Mouse (Mus musculus) heart, embryonic 13.5 days (tissue): ENCODE results near the gene Anks1b. TPM values are rescaled to one million over a fixed set of nuclear protein-coding genes. Genes with fewer than 3 reads are reported as not detected.

Experiments
- ATAC-seq: fragments of 200-750 bp; cut with Nextera tagmentation; 2 replicates; pipeline ENCODE4 v1.8.0; 2017; ENCODE audit warnings: moderate TSS enrichment; ENCODE audit not compliant: insufficient number of reproducible peaks, low FRiP score, low TSS enrichment; ENCODE audit errors: extremely low read depth
- H3K27ac ChIP-seq: fragments of 300-500 bp; sonication (generic); replicated peaks from 2 replicates; pipeline ENCODE4 v1.5.1; 2015; ENCODE audit warnings: moderate library complexity, mild to moderate bottlenecking, inconsistent platforms
- H3K27me3 ChIP-seq: fragments of 300-500 bp; sonication (generic); replicated peaks from 2 replicates; pipeline ENCODE4 v1.6.1; 2015; ENCODE audit warnings: mild to moderate bottlenecking, inconsistent platforms
- H3K36me3 ChIP-seq: fragments of 300-500 bp; sonication (generic); 2 replicates; pipeline ENCODE4 v1.6.1; 2015; ENCODE audit warnings: mild to moderate bottlenecking, inconsistent platforms
- H3K4me1 ChIP-seq: fragments of 300-500 bp; sonication (generic); 2 replicates; pipeline ENCODE4 v1.6.1; 2015; ENCODE audit warnings: inconsistent platforms
- H3K4me2 ChIP-seq: fragments of 300-500 bp; sonication (generic); 2 replicates; pipeline ENCODE4 v1.6.1; 2015; ENCODE audit warnings: inconsistent platforms, mild to moderate bottlenecking, moderate library complexity
- H3K4me3 ChIP-seq: fragments of 300-500 bp; sonication (generic); 2 replicates; pipeline ENCODE4 v1.5.1; 2015; ENCODE audit warnings: moderate library complexity, mild to moderate bottlenecking, inconsistent platforms
- H3K9ac ChIP-seq: fragments of 300-500 bp; sonication (generic); 2 replicates; pipeline ENCODE4 v1.6.1; 2015; ENCODE audit warnings: inconsistent platforms, mild to moderate bottlenecking, moderate library complexity
- H3K9me3 ChIP-seq: fragments of 300-500 bp; sonication (generic); 2 replicates; pipeline ENCODE4 v1.6.1; 2016; ENCODE audit warnings: inconsistent platforms
- WGBS: fragments of 180-500 bp; shearing (Covaris S2); methylation state at CpG from one replicate; pipeline ENCODE4 v1.1.7; 2015; ENCODE audit warnings: mixed read lengths; 5-methylcytosine and 5-hydroxymethylcytosine counted together
- polyA plus RNA-seq: library from polyadenylated mRNA; unstranded; fragments of >200 nt; fragmentation: Nextera tagmentation; extraction: Ambion mirVana; gene quantifications from 2 replicates; pipeline ENCODE4 v1.2.1, GENCODE M21; 2015

The Anks1b gene
- polyA plus RNA-seq, 1 experiment from 2014 or later = 0.64 TPM

DNA sequence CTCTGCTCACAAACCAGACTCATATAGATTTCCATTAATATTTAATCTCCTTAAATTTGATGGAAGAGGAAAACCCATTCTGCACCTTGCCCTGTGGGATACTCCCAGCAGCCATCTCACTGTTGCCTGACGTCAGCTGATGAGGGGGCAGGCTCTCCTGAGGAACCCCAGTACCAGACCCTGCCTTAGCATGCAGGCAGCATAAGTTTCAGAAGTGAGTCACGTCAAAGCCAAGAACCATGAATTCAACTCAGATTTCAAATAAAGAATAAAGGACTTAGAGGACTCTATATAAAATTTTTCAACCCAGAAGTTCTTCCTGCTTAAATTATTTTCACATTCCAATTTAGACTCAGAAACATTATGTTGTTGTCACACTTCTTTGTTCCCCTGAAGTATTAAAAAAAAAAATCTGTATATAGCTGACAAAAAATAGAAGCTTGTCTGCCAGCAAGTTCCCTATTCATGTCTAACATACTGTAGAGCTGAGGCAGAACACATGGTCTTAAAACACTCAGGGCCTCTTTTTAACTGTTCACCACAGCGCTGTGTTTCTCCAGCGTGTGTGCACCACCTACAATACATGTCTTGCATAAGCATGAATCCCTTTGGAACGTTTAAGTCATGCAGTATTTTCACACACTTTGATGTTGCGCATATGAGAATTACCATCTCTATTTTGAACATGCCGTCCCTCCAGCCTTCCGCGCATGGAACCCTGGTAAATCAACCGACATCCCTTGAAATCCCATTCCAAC is 806.6 kb downstream of the Anks1b start:
- H3K27me3 ChIP-seq = no peaks in the 10 kb centered on the region
- H3K9me3 ChIP-seq = no peaks in the 10 kb centered on the region
- WGBS = 87% methylated on average over 10 of the region's 10 CpGs
- H3K36me3 ChIP-seq = no peaks in the 10 kb centered on the region
- no peak overlapping the region for H3K9ac ChIP-seq
- no peak overlapping the region for H3K4me2 ChIP-seq
- no peak overlapping the region for H3K4me3 ChIP-seq
- no peak overlapping the region for H3K27ac ChIP-seq
- H3K4me1 ChIP-seq = no peaks in the 10 kb centered on the region
- no peak for ATAC-seq

DNA sequence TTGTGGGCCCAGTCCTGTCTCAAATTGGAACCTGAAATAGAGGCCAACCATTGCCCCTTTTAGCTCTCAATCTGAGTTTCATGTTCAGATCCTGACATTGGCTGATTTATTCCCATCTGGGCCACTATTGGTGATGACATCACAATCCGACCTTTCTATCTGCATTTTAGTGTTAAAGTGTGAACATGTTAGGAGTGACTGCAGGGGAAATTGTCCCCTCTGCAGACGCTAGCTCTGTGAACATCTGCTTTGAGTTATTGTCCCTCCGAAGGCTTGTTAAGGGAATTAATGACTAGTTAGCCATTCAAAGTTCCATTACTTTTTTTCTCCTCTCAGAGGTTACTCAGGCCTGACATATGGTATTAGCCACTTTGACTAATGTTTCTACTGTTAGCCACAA is 810.5 kb downstream of the Anks1b start:
- H3K27ac ChIP-seq = no peak overlapping the region
- no peaks in the 10 kb centered on the region for H3K4me1 ChIP-seq
- no peak overlapping the region for H3K4me2 ChIP-seq
- H3K9ac ChIP-seq = no peak overlapping the region
- 47% methylated on average over 3 of the region's 3 CpGs for WGBS
- no peaks in the 10 kb centered on the region for H3K9me3 ChIP-seq
- no peaks in the 10 kb centered on the region for H3K36me3 ChIP-seq
- no peak overlapping the region for H3K4me3 ChIP-seq
- H3K27me3 ChIP-seq = no peaks in the 10 kb centered on the region
- no peak for ATAC-seq

DNA sequence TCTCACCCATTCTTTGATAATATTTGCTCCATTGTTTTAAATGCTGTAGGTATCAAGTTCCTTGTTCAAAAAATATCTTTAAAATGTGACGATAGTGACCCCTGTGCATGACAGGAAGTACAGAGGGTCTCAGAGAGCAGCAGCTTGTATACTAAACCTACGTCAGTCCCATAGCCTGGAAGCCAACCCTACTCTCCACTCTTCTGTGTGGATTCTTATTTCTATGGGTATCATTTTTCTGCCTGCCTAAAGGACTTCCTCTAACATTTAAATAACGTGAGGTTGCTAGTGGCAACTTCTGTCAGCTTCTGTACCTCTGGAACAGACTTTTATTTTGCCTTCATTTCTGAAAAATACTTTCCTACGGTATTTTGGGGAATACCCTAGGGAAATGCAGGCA is 812.1 kb downstream of the Anks1b start:
- no peak for ATAC-seq
- Histone ChIP-seq H3K4me3 (no peak overlapping the region), H3K9me3 (no peaks in the 10 kb centered on the region), H3K4me2 (no peak overlapping the region), H3K36me3 (no peaks in the 10 kb centered on the region), H3K9ac (no peak overlapping the region), H3K27ac (no peak overlapping the region), H3K27me3 (no peaks in the 10 kb centered on the region), H3K4me1 (no peaks in the 10 kb centered on the region)
- WGBS = 60% methylated on average over 4 of the region's 4 CpGs

DNA sequence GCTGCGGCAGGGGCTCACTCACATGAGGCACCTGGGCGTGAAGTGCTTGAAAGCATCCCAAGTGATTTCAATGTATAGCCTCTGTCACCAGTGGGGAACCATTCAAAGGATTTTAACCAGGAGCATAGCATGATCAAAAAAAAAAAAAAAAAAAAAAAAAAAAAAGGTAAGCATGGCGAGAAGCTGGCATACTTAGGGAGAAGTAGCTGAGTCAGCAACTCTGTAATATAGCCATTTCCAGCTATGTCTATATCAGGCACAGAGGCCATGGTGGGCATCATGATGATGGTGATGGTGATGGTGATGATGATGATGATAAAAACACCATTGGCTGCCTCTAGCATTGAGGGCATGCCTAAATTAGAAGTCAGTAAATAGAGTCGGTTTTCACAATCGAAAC is 814.8 kb downstream of the Anks1b start:
- Histone ChIP-seq H3K9ac (no peak overlapping the region), H3K4me2 (no peak overlapping the region), H3K27me3 (no peaks in the 10 kb centered on the region), H3K9me3 (no peaks in the 10 kb centered on the region), H3K4me3 (no peak overlapping the region), H3K27ac (no peak overlapping the region), H3K4me1 (no peaks in the 10 kb centered on the region), H3K36me3 (no peaks in the 10 kb centered on the region)
- no peak for ATAC-seq
- WGBS = 87% methylated on average over 5 of the region's 5 CpGs

DNA sequence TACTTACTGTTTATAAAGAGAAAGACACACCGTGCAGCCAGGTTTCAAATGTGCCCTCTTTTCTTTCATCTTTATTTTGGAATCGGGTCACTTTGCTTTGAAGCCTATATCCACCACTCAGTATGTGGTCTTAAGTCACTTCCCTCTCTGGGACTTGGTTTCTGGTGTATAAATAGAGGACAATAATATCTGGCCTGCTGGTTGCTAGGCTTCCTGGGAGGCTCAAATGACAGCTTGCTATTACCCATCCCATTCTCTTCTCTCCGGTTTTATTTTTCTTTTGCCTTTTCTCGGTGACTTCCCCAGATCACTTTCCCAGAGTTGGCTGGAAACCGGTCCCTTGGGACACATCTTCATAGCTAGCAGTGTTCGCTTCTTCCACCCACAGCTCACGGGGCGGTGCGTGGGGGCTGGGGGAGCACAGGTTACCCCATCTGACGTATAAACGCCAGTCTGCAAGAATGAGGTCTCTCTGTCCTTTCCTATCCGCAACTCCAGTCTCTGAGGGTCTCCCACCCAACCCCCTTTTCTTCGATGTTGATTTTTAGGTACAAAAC is 815.5 kb downstream of the Anks1b start:
- no peaks in the 10 kb centered on the region for H3K9me3 ChIP-seq
- no peaks in the 10 kb centered on the region for H3K27me3 ChIP-seq
- H3K36me3 ChIP-seq = no peaks in the 10 kb centered on the region
- no peaks in the 10 kb centered on the region for H3K4me1 ChIP-seq
- no peak overlapping the region for H3K4me3 ChIP-seq
- no peak overlapping the region for H3K27ac ChIP-seq
- 71% methylated on average over 13 of the region's 13 CpGs for WGBS
- H3K9ac ChIP-seq = no peak overlapping the region
- H3K4me2 ChIP-seq = no peak overlapping the region
- ATAC-seq = no peak

DNA sequence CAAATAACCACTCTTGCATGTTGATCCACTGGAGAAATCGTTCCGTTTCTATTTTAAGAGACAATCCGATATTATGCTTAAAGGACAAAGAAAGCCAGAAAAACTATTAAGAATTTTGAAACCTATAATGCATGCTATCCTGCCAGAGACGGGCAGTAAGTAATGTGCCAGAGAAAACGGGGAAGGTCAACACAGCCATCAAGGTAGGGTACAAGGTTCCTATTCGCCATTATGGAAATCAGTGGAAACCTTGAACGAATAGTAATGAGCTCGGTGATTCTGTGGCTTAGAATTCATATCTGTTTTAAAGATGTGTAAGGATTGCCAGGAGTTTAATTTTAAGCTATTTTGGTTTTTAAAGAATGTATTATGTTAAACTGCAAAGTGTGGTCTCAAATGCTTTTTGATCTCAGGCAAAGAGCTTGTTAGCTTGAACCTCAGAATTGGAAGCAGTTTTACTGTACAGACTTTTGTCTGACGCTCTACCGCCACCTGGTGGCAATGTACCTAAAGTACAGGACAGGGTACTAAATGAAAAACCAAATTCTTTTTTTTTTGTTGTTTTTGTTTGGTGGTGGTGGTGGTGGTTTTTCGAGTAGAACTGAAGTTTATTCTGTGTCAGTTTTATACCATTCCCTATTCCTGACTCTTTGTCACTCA is 816.7 kb downstream of the Anks1b start:
- 55% methylated on average over 11 of the region's 11 CpGs for WGBS
- H3K9me3 ChIP-seq = no peaks in the 10 kb centered on the region
- H3K36me3 ChIP-seq = no peaks in the 10 kb centered on the region

DNA sequence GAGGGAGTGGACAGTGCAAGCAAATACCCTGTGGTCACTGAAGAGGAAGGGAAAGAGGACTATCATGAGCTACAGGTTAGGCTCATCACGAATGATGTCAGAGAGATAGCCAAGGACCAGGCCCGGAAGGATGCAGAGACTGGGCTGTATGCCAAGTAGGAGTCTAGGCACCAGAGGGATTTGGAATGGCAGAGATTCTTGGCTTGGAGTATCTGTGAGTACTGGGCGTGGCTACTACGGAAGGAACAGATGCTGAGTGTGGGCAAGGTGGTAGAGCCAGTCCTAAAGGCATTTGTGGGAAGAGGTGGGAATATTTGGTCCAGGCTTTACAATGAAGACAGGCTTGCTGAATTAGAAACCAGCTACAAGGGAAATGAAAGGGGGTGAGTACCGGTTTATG is 823.4 kb downstream of the Anks1b start:
- no peak overlapping the region for H3K4me3 ChIP-seq
- ATAC-seq = no peak
- H3K27me3 ChIP-seq = no peaks in the 10 kb centered on the region
- H3K36me3 ChIP-seq = no peaks in the 10 kb centered on the region
- WGBS = 66% methylated on average over 5 of the region's 5 CpGs
- H3K4me2 ChIP-seq = no peak overlapping the region
- no peak overlapping the region for H3K9ac ChIP-seq
- H3K9me3 ChIP-seq = no peaks in the 10 kb centered on the region
- H3K4me1 ChIP-seq = peaks cover 5% of the 10 kb centered on the region; the same call in 1 of the 2 replicates
- H3K27ac ChIP-seq = no peak overlapping the region

More for the DNA sequence above, 816.7 kb downstream of the Anks1b start:
- Histone ChIP-seq H3K27me3 (no peaks in the 10 kb centered on the region), H3K4me1 (no peaks in the 10 kb centered on the region), H3K4me2 (no peak overlapping the region), H3K4me3 (no peak overlapping the region), H3K27ac (no peak overlapping the region), H3K9ac (no peak overlapping the region)
- ATAC-seq = no peak

DNA sequence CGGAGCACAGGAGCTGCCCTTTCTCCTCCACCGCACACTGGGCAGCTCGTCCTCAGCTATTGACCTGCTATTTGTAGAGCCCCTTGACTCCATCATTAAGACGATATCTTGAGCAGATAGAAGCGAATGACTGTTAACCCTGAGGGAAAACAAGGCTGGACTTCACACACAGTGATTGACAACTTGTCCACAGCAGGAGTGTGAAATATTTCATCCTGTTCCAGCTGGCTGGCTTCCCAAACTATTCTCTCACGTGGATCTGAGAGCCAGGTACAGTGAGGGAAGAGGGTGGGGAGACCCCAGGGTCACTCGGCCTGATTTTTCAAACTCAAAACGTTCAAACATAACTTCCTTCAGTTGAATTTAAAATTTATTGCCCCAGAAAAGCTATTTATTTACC is 824.1 kb downstream of the Anks1b start:
- 43% methylated on average over 8 of the region's 8 CpGs for whole genome bisulfite sequencing
- no peak for ATAC-seq

DNA sequence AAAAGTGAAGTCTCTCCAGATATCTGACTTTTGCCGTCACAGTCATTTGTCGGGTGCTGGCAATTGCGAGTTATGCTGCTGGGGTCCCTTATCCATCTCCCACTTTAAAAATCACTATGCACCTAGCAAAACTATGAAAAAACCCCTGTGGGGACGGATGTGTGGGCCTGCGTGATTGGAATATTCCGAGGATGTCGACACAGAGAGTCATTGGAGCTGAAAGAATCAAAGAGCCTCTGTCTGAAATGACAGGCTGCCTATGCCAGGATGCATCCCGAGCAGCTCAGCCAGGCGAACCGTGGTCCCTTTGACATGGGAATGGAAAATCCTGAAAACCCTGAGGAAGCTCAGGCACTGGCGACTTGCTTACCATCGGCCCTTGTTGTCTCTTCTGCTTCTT is 825.9 kb downstream of the Anks1b start:
- Histone ChIP-seq H3K9me3 (no peaks in the 10 kb centered on the region), H3K9ac (no peak overlapping the region), H3K27me3 (no peaks in the 10 kb centered on the region), H3K4me3 (no peak overlapping the region), H3K4me1 (peaks cover 5% of the 10 kb centered on the region; the same call in 1 of the 2 replicates), H3K4me2 (no peak overlapping the region), H3K27ac (no peak overlapping the region), H3K36me3 (no peaks in the 10 kb centered on the region)
- ATAC-seq = no peak
- WGBS = 74% methylated on average over 12 of the region's 12 CpGs

More for the DNA sequence above, 824.1 kb downstream of the Anks1b start:
- Histone ChIP-seq H3K9me3 (no peaks in the 10 kb centered on the region), H3K4me3 (no peak overlapping the region), H3K36me3 (no peaks in the 10 kb centered on the region), H3K27ac (no peak overlapping the region), H3K4me2 (no peak overlapping the region), H3K27me3 (no peaks in the 10 kb centered on the region), H3K9ac (no peak overlapping the region), H3K4me1 (peaks cover 5% of the 10 kb centered on the region; the same call in 1 of the 2 replicates)

DNA sequence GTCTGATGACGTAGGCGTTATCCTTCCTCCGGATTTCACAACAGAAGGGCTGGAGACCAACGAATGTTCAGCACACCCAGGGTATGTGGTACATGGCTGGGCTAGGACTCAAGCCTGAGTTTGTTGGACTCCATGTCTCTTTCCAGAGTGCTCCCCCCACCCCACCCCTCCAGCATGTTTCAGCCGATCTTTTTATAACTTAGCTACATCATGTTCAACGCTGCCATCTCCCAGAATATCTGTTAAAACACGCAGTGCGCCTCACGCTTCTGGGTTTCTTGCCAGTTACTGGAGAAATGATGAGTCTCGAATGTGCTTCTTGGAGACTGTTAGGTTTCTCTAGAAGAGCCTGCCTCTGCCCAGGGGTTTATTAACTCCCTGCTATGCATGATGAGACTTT is 831.3 kb downstream of the Anks1b start:
- Histone ChIP-seq H3K4me1 (no peaks in the 10 kb centered on the region), H3K4me2 (no peak overlapping the region), H3K9me3 (no peaks in the 10 kb centered on the region), H3K27me3 (no peaks in the 10 kb centered on the region), H3K4me3 (no peak overlapping the region), H3K9ac (no peak overlapping the region), H3K36me3 (no peaks in the 10 kb centered on the region), H3K27ac (no peak overlapping the region)
- WGBS = 79% methylated on average over 10 of the region's 10 CpGs
- ATAC-seq = no peak

DNA sequence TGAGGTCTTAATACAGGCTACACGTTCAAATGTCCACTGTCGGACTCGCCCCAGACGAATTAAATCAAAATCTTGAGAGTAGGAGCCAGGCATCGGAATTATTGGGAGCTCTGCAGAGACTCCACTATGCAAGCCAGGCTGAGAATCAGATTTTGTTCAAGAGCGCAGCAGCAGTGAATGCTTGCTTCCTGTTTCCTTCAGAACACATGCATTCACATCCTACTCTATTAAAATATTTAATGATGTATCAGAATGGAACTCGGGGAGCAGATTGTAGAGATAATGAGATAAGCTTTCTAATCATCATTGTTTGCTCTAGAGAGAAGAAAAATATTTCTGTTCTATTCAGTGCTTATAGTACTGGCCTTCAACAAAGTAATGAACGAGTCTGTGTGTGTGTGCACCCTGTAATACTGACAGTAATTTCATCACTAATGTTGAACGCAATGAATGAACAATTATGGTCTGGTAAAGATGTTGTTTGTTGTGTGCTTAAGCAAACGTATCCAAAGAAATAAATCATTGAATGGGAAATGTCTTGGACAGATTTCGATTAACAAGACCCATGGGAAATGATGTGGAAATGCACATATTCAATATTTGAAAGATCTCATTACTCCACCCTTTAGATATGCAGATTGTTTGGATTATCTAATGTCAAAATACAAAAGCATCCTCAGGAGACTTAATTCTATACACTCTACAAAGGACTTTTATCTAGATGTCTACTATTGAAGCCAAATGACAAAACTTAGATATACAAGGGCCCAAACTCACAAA is 835.7 kb downstream of the Anks1b start:
- no peak for ATAC-seq
- 67% methylated on average over 11 of the region's 11 CpGs for WGBS

More for the DNA sequence above, 835.7 kb downstream of the Anks1b start:
- Histone ChIP-seq H3K27ac (no peak overlapping the region), H3K4me1 (no peaks in the 10 kb centered on the region), H3K27me3 (no peaks in the 10 kb centered on the region), H3K4me3 (no peak overlapping the region), H3K36me3 (no peaks in the 10 kb centered on the region), H3K4me2 (no peak overlapping the region), H3K9me3 (no peaks in the 10 kb centered on the region), H3K9ac (no peak overlapping the region)
